ENCODE assay signal across 19 mouse cellular contexts in genomic region chr14:71194219-71194618, GRCm38 (mm10).
A peak's percentile ranks its signal among the peaks of the same experiment; 100 is the strongest.
DNase-seq lines count a peak whose midpoint lies in the region; ATAC-seq lines count a peak whose summit lies in the region.
"Had no signal": no experiment of that assay in that cellular context is flagged by ENCODE, and none has a peak within 500 bp of the region (broad histone marks: within the 10 kb centered on the region; RNA-seq: fewer than 3 reads in every experiment).

No protein-coding gene starts in this region.

- no peak for DNase-seq in thymus, postnatal 0 days (ENCODE audit: low spot score)
- DNase-seq in layer of hippocampus, adult 18-20 months (ENCODE audit: low spot score in 2 of 2): no peak
- DNase-seq: adrenal gland, adult 2 months; adrenal gland, adult 8-10 months; adrenal gland, postnatal 10 days; adrenal gland, postnatal 14 days; adrenal gland, postnatal 25 days; adrenal gland, postnatal 36 days; B cell, adult 2 months; cerebellum, adult 11 months; cerebellum, adult 11-12 months; cerebellum, adult 18-20 months had no signal

- ATAC-seq in common myeloid progenitor, adult 5-6 weeks (replicated peaks; ENCODE audit: low read depth, poor library complexity, severe bottlenecking): peak; percentile 64
- ATAC-seq in hematopoietic stem cell, adult 5-6 weeks (replicated peaks in 1 of 2; ENCODE audit: insufficient read depth in 1 of 2, low FRiP score in 2 of 2, low TSS enrichment in 1 of 2, low read depth in 1 of 2, poor library complexity in 2 of 2, severe bottlenecking in 2 of 2): peak; percentile 65 to 81
- 0 out of 2 replicates have a peak, but pooled peaks have one; percentile 11 for ATAC-seq in megakaryocyte progenitor cell, adult 5-6 weeks (replicated peaks; ENCODE audit: poor library complexity)
- no peak for ATAC-seq in inflammation-experienced regulatory T-cells, adult 6 months
- ATAC-seq: activated CD4-positive, CD25-positive, alpha-beta regulatory T cell, adult 4 months; CD4-positive, CD25-positive, alpha-beta regulatory T cell, adult 4 months; Patski had no signal
